Mouse (Mus musculus): ENCODE measurements around the gene Tom1. TPM values are rescaled to one million over a fixed set of nuclear protein-coding genes. Genes with fewer than 3 reads are reported as not detected.
A peak's percentile ranks its signal among the peaks of the same experiment; 100 is the strongest.

Tom1 gene
- polyA plus RNA-seq (2014; fragmentation: Nextera tagmentation; extraction: Ambion mirVana): 20.1 and 29.1 TPM in 2 replicates

- Histone ChIP-seq H3K27ac (ENCODE audit: low read depth, low read length) (peak within 1 kb of the TSS; percentile 78; the same call in 1 of the 2 replicates), H3K27me3 (ENCODE audit: control insufficient read depth, insufficient read depth, low read length) (no peaks in the 10 kb centered on the region), H3K4me1 (ENCODE audit: control insufficient read depth, insufficient read depth, low read length) (peaks cover 5% of the 10 kb centered on the region; the same call in 1 of the 2 replicates), H3K4me2 (replicated peaks; ENCODE audit: low read depth, low read length) (peak within 1 kb of the TSS; percentile 85), H3K9me3 (ENCODE audit: control insufficient read depth, low read length) (no peaks in the 10 kb centered on the region), H3K4me3 (ENCODE audit: low read length) (peak within 1 kb of the TSS; percentile 68), H3K9ac (ENCODE audit: low read depth, low read length) (peak within 1 kb of the TSS; percentile 67), H3K36me3 (ENCODE audit: control insufficient read depth, insufficient read depth, low read length) (peaks cover 19% of the 10 kb centered on the region)
- peak; percentile 98 for ATAC-seq (ENCODE audit: low FRiP score, low TSS enrichment)
- 0% methylated on average over 62 of the region's 62 CpGs for WGBS
Measured at GRCm38 (mm10) chr8:75033511-75034243, at the start of gene Tom1. Gene Tom1, plus strand, starts transcription at chr8:75033705.

GRCm38 (mm10) chr8:74987436-74987835, 46.1 kb upstream of the Tom1 start:
- Histone ChIP-seq H3K9me3 (ENCODE audit: control insufficient read depth, low read length) (no peaks in the 10 kb centered on the region; the same call in 1 of the 2 replicates), H3K4me2 (replicated peaks; ENCODE audit: low read depth, low read length) (no peak overlapping the region), H3K4me3 (ENCODE audit: low read length) (no peak overlapping the region), H3K36me3 (ENCODE audit: control insufficient read depth, insufficient read depth, low read length) (no peaks in the 10 kb centered on the region), H3K27ac (ENCODE audit: low read depth, low read length) (no peak overlapping the region), H3K9ac (ENCODE audit: low read depth, low read length) (no peak overlapping the region), H3K4me1 (ENCODE audit: control insufficient read depth, insufficient read depth, low read length) (no peaks in the 10 kb centered on the region), H3K27me3 (ENCODE audit: control insufficient read depth, insufficient read depth, low read length) (no peaks in the 10 kb centered on the region)
- no peak for ATAC-seq (ENCODE audit: low FRiP score, low TSS enrichment)
- 90% methylated on average over 5 of the region's 5 CpGs for WGBS

DNA sequence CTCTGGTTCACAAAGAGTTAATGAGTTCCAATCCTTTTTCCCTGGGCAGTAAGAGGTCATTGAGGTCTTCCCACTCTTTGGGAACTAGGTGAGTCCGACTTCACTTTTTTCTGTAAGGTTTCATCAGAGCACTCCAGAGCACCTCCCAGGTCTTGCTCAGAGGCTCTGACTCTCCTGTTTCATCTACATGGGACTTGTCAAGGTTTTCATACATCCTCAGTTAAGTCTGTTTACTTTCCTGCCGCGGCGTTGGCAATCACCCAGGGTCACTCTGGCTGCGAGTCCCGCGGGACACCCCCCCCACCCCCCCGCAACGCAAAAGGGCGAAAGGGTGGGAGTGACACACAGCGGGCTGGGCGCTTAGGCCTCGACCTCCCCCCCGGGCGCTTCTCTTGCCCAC, 43.5 kb upstream of the Tom1 start:
- H3K4me3 ChIP-seq (ENCODE audit: low read length): no peak overlapping the region
- ATAC-seq (ENCODE audit: low FRiP score, low TSS enrichment): no peak
- H3K4me2 ChIP-seq (replicated peaks; ENCODE audit: low read depth, low read length): peak overlapping the region; percentile 30
- no peak overlapping the region for H3K9ac ChIP-seq (ENCODE audit: low read depth, low read length)
- no peaks in the 10 kb centered on the region for H3K27me3 ChIP-seq (ENCODE audit: control insufficient read depth, insufficient read depth, low read length)
- 21% methylated on average over 15 of the region's 15 CpGs for WGBS
- 0 out of 2 replicates have a peak, but pooled peaks cover 4% of the 10 kb centered on the region for H3K4me1 ChIP-seq (ENCODE audit: control insufficient read depth, insufficient read depth, low read length)
- H3K9me3 ChIP-seq (ENCODE audit: control insufficient read depth, low read length): no peaks in the 10 kb centered on the region
- no peaks in the 10 kb centered on the region for H3K36me3 ChIP-seq (ENCODE audit: control insufficient read depth, insufficient read depth, low read length)
- H3K27ac ChIP-seq (ENCODE audit: low read depth, low read length): no peak overlapping the region

- Histone ChIP-seq H3K4me3 (ENCODE audit: low read length) (peak within 1 kb of the TSS; percentile 93), H3K27me3 (ENCODE audit: control insufficient read depth, insufficient read depth, low read length) (no peaks in the 10 kb centered on the region), H3K4me1 (ENCODE audit: control insufficient read depth, insufficient read depth, low read length) (0 out of 2 replicates have a peak, but pooled peaks cover 4% of the 10 kb centered on the region), H3K27ac (ENCODE audit: low read depth, low read length) (peak within 1 kb of the TSS; percentile 96), H3K9ac (ENCODE audit: low read depth, low read length) (peak within 1 kb of the TSS; percentile 99), H3K4me2 (replicated peaks; ENCODE audit: low read depth, low read length) (peak within 1 kb of the TSS; percentile 64), H3K36me3 (ENCODE audit: control insufficient read depth, insufficient read depth, low read length) (no peaks in the 10 kb centered on the region), H3K9me3 (ENCODE audit: control insufficient read depth, low read length) (no peaks in the 10 kb centered on the region)
- ATAC-seq (ENCODE audit: low FRiP score, low TSS enrichment): 0 out of 2 replicates have a peak, but pooled peaks have one; percentile 4
- WGBS: 9% methylated on average over 8 of the region's 8 CpGs
Measured at GRCm38 (mm10) chr8:74993081-74993474, 40.4 kb upstream of the Tom1 start, which contains the start of gene Hmgxb4. Gene Hmgxb4, plus strand, starts transcription at chr8:74993356.

DNA sequence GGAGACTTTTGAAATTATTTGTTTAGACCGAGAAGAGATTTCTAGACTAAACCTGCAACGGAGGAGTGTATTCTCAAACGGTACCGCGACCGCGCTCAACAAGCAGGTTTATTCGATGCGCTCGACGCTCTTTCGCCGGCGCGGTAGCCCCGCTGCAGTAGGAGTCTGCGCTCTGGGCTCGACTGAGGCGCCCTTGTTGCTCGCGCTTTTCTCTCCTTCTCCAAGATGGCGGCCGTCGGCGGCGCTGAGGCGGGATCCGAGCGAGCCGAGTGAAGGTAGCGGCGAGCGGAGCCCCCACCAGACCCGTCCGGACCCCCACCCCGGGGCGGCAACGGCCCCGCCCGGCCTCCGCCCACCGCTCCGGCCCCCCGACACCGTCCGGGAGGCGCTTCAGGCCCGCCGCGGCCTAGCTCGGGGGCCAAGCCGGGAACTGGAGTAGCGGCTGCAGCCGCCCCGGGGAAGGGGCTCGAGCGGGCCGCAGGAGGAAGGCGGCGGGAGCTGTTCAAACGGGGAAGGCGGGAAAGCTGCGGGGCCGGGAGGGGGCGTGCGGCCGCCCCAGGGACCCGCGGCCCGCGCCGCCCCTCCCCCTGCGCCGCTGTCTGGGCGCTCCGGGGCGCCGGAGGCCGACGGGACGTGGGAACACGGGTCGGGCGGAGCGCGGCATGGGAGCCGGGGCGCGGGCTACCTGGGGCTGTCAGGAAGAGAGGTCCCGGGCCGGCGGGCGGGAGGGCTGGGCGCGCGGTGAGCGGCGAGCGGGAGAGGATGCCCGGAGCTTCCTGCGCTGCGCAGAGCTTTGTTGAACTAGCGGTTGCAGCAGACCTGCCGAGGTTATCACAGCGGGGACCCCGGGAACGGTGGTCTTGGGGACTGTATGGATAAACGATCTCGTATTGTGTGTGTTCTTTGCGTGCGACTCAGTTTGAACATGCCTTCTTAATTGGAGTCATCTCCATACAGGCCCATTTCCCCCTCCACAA, 39.7 kb upstream of the Tom1 start:
- Histone ChIP-seq H3K4me2 (replicated peaks; ENCODE audit: low read depth, low read length) (peak overlapping the region; percentile 64), H3K4me3 (ENCODE audit: low read length) (peak overlapping the region; percentile 93), H3K27ac (ENCODE audit: low read depth, low read length) (peak overlapping the region; percentile 96), H3K9me3 (ENCODE audit: control insufficient read depth, low read length) (no peaks in the 10 kb centered on the region), H3K27me3 (ENCODE audit: control insufficient read depth, insufficient read depth, low read length) (no peaks in the 10 kb centered on the region), H3K4me1 (ENCODE audit: control insufficient read depth, insufficient read depth, low read length) (0 out of 2 replicates have a peak, but pooled peaks cover 4% of the 10 kb centered on the region), H3K9ac (ENCODE audit: low read depth, low read length) (peak overlapping the region; percentile 99), H3K36me3 (ENCODE audit: control insufficient read depth, insufficient read depth, low read length) (peaks cover 3% of the 10 kb centered on the region; the same call in 1 of the 2 replicates)
- peak; percentile 94 for ATAC-seq (ENCODE audit: low FRiP score, low TSS enrichment)
- WGBS: under 1% methylated on average over 92 of the region's 111 CpGs

DNA sequence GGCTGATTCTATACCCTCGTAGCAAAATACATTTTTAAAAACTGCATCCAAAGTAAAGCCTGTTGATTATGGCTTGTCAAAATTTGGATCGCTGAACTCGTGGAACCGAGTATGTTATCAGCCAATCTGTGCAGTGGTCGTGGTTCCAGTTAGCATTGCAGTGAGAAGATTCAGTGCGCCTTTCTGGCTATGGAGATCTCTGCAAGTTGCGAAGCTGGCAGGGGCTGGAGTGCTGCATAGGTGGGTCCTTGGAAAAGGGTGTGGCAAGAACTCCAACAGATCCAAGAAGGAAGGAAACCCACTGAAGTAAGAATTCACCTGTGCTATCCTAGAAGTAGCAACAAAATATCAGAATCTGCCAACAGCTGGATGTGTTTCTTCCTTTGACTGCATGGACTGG, 39.0 kb upstream of the Tom1 start:
- Histone ChIP-seq H3K27me3 (ENCODE audit: control insufficient read depth, insufficient read depth, low read length) (no peaks in the 10 kb centered on the region), H3K27ac (ENCODE audit: low read depth, low read length) (peak overlapping the region; percentile 96; the same call in 1 of the 2 replicates), H3K9me3 (ENCODE audit: control insufficient read depth, low read length) (no peaks in the 10 kb centered on the region), H3K4me2 (replicated peaks; ENCODE audit: low read depth, low read length) (peak overlapping the region; percentile 64), H3K4me3 (ENCODE audit: low read length) (peak overlapping the region; percentile 93), H3K9ac (ENCODE audit: low read depth, low read length) (peak overlapping the region; percentile 99), H3K4me1 (ENCODE audit: control insufficient read depth, insufficient read depth, low read length) (0 out of 2 replicates have a peak, but pooled peaks cover 4% of the 10 kb centered on the region), H3K36me3 (ENCODE audit: control insufficient read depth, insufficient read depth, low read length) (peaks cover 10% of the 10 kb centered on the region)
- WGBS: 7% methylated on average over 7 of the region's 7 CpGs
- no peak for ATAC-seq (ENCODE audit: low FRiP score, low TSS enrichment)

DNA sequence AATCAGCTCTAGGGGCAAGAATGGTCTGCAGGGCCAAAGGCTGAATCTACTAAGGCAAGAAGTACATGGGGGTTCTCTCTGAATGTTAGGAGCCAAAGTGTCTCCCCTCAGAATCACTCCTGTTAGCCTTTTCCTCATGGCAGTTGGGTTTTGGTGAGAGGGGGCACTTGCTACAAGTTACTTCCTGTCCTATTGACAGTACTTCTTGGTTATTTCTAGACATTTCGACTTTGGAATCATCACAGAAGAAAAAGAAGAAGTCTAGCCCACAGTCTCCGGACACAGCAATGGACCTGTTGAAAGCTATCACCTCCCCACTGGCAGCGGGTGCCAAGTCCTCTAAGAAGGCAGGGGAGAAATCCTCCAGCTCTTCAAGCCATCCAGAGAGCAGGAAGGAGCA, 33.1 kb upstream of the Tom1 start:
- Histone ChIP-seq H3K4me2 (replicated peaks; ENCODE audit: low read depth, low read length) (no peak overlapping the region), H3K36me3 (ENCODE audit: control insufficient read depth, insufficient read depth, low read length) (peaks cover 44% of the 10 kb centered on the region)

DNA sequence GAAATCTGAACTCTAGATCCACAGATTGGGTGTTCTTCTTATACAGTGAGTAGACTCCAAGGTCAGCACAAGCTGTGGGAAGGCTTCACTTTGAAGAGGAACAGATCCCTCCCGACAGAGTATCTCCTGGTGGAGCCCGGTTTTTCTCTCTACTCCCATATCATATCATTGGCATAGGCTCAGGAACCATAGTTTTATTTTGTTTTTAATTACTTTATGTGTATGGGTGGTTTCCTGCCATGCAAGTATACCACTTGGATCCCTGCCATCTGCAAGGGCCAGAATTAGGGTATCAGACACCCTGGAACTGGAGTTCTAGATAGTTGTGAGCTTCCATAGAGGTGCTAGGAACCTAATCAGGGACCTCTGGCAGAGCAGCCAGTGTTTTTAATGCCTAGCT, 24.7 kb upstream of the Tom1 start:
- no peak overlapping the region for H3K4me2 ChIP-seq (replicated peaks; ENCODE audit: low read depth, low read length)
- H3K4me3 ChIP-seq (ENCODE audit: low read length): no peak overlapping the region
- no peak overlapping the region for H3K9ac ChIP-seq (ENCODE audit: low read depth, low read length)
- H3K27me3 ChIP-seq (ENCODE audit: control insufficient read depth, insufficient read depth, low read length): no peaks in the 10 kb centered on the region
- H3K36me3 ChIP-seq (ENCODE audit: control insufficient read depth, insufficient read depth, low read length): peaks cover 40% of the 10 kb centered on the region
- no peaks in the 10 kb centered on the region for H3K9me3 ChIP-seq (ENCODE audit: control insufficient read depth, low read length)
- WGBS: 86% methylated on average over 2 of the region's 2 CpGs
- no peak overlapping the region for H3K27ac ChIP-seq (ENCODE audit: low read depth, low read length)
- no peaks in the 10 kb centered on the region for H3K4me1 ChIP-seq (ENCODE audit: control insufficient read depth, insufficient read depth, low read length)
- ATAC-seq (ENCODE audit: low FRiP score, low TSS enrichment): no peak

More for the DNA sequence above, 33.1 kb upstream of the Tom1 start:
- Histone ChIP-seq H3K27me3 (ENCODE audit: control insufficient read depth, insufficient read depth, low read length) (no peaks in the 10 kb centered on the region), H3K27ac (ENCODE audit: low read depth, low read length) (no peak overlapping the region), H3K9ac (ENCODE audit: low read depth, low read length) (no peak overlapping the region), H3K9me3 (ENCODE audit: control insufficient read depth, low read length) (no peaks in the 10 kb centered on the region), H3K4me1 (ENCODE audit: control insufficient read depth, insufficient read depth, low read length) (no peaks in the 10 kb centered on the region), H3K4me3 (ENCODE audit: low read length) (no peak overlapping the region)
- 86% methylated on average over 3 of the region's 3 CpGs for WGBS
- no peak for ATAC-seq (ENCODE audit: low FRiP score, low TSS enrichment)
